Mouse (Mus musculus) adrenal gland, postnatal 0 days (tissue): ENCODE measurements around the gene Clec4a3. TPM values are rescaled to one million over a fixed set of nuclear protein-coding genes. Genes with fewer than 3 reads are reported as not detected.

Experiments used
- polyA plus RNA-seq: library from polyadenylated mRNA; unstranded; fragments of >200 nt; fragmentation: Nextera tagmentation; extraction: Ambion mirVana; gene quantifications from 2 replicates; pipeline ENCODE4 v1.2.1, GENCODE M21; 2015

Gene Clec4a3
- polyA plus RNA-seq: 5.9 and 7.1 TPM in 2 replicates

DNA sequence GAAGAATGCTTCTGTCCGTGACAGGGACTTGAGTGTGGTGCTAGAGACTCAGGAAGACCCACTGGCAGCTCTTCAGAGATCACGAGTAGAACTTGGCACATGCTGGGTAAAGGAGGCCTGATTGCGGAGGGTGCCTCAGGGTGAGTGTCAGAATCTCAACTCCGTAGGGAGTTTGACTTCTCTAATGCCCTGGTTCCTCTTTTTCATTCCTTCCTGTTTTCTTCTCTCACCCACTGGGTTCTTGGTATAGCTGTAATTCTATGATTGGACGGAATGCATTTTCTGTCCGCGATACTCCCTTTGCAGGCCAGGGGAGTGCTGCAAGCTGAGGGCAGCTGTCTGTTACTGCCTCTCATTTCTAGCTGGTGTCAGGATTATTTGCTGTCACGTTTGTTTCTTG is at the start of gene Clec4a3:
Gene Clec4a3, plus strand, starts transcription at position 115 of the 400 bp plus-strand sequence.

DNA sequence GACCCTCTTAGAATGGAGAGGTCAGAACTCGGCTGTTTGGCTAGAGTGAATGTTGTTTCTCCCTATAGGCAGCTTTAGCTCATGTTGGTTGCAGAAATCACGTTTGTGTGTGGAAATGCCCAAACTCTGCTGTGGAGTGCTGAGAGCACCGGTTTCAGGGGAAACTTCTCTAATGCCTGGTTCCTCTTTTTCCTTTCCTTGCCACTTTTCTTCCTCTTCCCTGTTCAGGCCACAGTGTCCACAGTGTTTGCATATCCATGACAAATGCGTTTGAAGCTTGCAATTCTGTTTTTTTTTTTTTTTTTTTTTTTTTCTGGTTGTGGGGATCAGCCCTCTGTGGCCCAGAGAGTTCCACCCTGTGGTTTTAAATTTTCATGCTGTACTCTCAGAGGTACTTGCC is 30.9 kb upstream of the Clec4a3 start, which contains the start of gene Clec4a1:
Gene Clec4a1, plus strand, starts transcription at position 398 of the 400 bp plus-strand sequence.

DNA sequence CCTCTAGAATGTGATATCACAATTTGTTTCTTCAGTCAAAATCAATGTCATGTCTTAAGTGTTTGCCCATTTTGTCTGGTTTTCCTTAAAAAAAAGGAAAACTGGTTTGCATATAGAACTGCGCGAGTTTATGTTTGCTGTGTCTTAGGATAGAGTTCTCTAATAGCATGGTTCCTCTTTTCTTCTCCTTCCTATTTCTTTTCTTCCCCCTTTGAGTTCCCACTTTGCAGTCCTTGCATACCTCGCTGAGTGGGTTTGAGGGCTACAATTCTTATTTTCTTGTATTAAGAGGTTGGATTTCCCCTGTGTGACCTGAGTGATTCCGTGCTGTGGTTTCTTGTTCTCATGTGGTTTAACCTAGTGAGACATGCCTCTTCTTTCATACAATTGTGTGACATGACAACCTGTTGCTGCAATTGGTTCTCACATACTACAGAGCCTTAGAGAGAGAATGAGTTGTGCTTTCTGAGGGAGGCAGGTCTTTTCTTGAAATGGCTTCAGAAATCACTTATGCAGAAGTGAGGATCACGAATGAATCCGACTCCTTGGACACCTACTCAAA is 37.6 kb downstream of the Clec4a3 start, which contains the start of gene Clec4a4:
Gene Clec4a4, plus strand, starts transcription at position 492 of the 562 bp plus-strand sequence.

Other genes with a start within 250 kb of the Clec4a3 start
- 0.08 and 0.25 TPM in 2 replicates for gene Nanog, start 245.0 kb upstream of the Clec4a3 start, polyA plus RNA-seq
- 16.5 and 31.8 TPM in 2 replicates for gene Slc2a3, start 150.9 kb upstream of the Clec4a3 start, polyA plus RNA-seq
- 4.2 and 4.8 TPM in 2 replicates for gene Foxj2, start 132.6 kb upstream of the Clec4a3 start, polyA plus RNA-seq
- gene C3ar1, start 96.4 kb upstream of the Clec4a3 start, polyA plus RNA-seq: 4.9 and 5.8 TPM in 2 replicates
- 46.9 and 49.3 TPM in 2 replicates for gene Necap1, start 78.0 kb upstream of the Clec4a3 start, polyA plus RNA-seq
- gene Clec4a1, start 30.7 kb upstream of the Clec4a3 start, polyA plus RNA-seq: 5.3 and 6.7 TPM in 2 replicates
- gene Clec4a4, start 37.9 kb downstream of the Clec4a3 start, polyA plus RNA-seq: not detected in 2 replicates
- gene Clec4b1, start 97.4 kb downstream of the Clec4a3 start, polyA plus RNA-seq: 0.17 and 0.46 TPM in 2 replicates
- 9.6 and 18.4 TPM in 2 replicates for gene Clec4a2, start 153.9 kb downstream of the Clec4a3 start, polyA plus RNA-seq
- not detected in 2 replicates for gene Clec4b2, start 220.4 kb downstream of the Clec4a3 start, polyA plus RNA-seq